Mouse (Mus musculus): ENCODE results near the gene Apba2. TPM values are rescaled to one million over a fixed set of nuclear protein-coding genes. Genes with fewer than 3 reads are reported as not detected.

The Apba2 gene
- total RNA-seq, 2 experiments from 2014 or later, result 0.27 to 0.39 TPM

DNA sequence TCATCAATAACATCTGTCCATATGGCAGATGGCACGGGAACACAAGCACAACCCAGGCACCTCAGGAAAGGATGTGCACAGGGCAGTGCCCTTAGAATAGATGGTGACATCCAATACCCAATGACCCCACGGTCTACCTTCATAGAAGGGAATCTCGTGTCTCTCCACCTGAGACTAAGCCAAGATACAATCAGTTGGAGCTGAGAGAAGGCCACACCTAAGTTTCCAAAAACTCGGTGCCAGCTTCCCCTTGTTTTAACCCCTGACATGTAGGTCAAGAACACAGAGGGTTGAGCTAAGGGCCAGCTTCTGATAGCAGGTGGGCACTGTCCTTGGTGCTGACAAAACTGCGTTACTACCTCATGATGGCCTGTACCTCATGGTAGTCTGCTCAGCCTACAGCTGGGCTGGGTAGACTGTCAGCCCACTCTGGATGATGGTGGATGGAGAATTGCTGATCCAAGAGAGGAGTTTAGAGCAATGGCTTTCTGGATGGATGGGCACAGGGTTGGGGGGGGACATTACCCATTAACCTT lies 202.6 kb downstream of the Apba2 start:
- intact Hi-C loops (cut with DNase I; ENCODE audit: low total_unique reads), result no loop called here
- DNase-seq, result no peak

- no peak for DNase-seq
- intact Hi-C loops (cut with DNase I; ENCODE audit: low total_unique reads), result no loop called here
Observed at GRCm38 (mm10) chr7:64708176-64708575, 206.7 kb downstream of the Apba2 start.

DNA sequence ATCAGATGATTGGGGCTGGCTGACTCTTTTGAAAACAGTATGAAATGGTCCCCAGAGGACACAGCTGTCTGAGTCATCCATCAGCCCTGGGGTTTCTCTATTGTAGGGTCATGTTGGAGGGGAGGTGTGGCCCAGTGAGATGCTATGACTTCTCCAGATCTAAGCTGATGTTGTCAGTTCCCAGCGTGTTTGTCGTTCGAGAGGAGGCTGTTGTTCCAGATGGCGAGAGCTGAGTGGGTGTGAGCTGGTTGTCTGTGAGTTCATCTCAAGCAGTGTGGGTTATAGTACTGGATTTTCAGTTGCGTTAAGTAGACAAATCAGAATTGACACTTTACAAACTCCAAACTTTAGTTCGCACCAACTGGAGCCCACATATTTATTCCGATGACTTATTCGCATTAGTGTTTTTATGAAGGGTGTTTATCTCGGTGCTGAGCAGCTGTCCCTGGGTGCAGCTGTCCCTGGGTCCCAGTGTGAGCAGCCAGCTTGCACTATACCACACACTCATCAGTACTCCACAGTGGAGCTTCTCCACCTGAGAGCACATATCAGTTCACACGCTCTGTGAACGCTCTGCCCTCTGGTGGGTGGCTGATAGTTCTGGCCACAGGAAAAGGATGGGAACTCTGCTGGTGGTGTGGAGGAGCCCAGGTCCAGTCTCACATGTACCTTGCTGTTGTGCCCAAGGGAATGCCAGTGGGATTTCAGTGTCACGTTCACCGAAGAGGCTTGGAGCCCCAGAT lies 208.2 kb downstream of the Apba2 start:
- intact Hi-C loops (cut with DNase I; ENCODE audit: low total_unique reads), result no loop called here
- DNase-seq, result no peak

GRCm38 (mm10) chr7:64716286-64716685 lies 214.8 kb downstream of the Apba2 start:
- intact Hi-C loops (cut with DNase I; ENCODE audit: low total_unique reads), result no loop called here
- no peak for DNase-seq

- DNase-seq, result no peak
- intact Hi-C loops (cut with DNase I; ENCODE audit: low total_unique reads), result no loop called here
Observed at GRCm38 (mm10) chr7:64723313-64723712, 221.8 kb downstream of the Apba2 start.

GRCm38 (mm10) chr7:64724409-64724808 lies 222.9 kb downstream of the Apba2 start:
- no peak for DNase-seq
- intact Hi-C loops (cut with DNase I; ENCODE audit: low total_unique reads), result no loop called here

DNA sequence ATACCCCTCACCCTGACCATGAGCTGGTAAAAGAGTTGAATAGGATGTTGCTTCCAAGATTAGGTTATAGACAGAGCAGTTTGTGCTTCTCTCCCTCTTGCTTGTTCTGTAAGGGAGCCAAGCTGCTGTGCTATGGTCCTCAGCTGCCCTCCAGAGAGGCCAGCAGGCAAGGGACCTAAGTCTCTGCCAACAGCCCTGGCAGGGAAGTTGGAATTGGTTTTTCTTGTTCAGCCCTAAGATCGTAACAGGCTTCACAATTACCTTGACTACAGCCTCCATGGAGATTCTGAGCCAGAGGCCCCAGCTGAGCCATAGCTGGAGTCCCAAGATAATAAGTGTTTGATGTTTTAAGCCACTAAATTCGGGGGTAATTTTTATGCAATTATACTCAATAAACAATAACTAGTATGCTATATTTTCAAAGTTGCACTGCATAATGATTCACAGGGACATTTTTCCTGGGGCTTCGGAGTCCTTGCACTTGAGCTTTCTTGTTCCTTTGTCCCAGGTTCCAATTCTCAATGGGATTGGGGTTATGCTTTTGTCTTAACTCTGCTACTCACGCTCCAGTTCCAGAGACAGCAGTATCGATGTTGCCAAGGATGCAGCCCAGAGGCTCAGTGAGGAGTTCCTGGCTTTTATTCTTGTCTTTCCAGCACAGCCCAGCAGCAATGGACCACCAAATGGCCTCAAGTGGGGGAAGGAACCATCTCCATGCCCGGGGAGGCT lies 224.6 kb downstream of the Apba2 start:
- intact Hi-C loops (cut with DNase I; ENCODE audit: low total_unique reads), result no loop called here
- DNase-seq, result no peak

GRCm38 (mm10) chr7:64728181-64728591 lies 226.7 kb downstream of the Apba2 start:
- intact Hi-C loops (cut with DNase I; ENCODE audit: low total_unique reads), result no loop called here
- no peak for DNase-seq

DNA sequence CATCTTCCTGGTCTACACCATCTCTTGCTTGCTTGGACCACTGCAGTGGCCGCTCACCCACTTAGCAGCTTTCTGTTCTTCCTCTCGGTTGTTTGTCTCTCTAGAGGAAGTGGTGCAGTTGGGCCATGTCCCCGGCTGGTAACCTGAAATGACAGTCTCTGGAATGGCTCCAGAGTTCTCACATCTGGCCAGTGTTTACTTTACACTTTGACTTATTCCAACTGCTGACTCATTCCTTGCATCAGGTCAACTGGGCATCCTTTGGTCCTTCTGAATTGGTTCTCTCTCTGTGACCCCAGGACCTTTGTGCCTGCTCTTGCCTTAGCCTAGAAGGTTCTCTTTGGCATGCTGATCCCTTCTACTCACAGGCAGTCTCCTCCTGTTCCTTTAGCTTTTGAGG lies 227.3 kb downstream of the Apba2 start:
- no peak for DNase-seq
- intact Hi-C loops (cut with DNase I; ENCODE audit: low total_unique reads), result no loop called here

- DNase-seq, result no peak
- intact Hi-C loops (cut with DNase I; ENCODE audit: low total_unique reads), result no loop called here
Observed at GRCm38 (mm10) chr7:64729785-64730184, 228.3 kb downstream of the Apba2 start.

DNA sequence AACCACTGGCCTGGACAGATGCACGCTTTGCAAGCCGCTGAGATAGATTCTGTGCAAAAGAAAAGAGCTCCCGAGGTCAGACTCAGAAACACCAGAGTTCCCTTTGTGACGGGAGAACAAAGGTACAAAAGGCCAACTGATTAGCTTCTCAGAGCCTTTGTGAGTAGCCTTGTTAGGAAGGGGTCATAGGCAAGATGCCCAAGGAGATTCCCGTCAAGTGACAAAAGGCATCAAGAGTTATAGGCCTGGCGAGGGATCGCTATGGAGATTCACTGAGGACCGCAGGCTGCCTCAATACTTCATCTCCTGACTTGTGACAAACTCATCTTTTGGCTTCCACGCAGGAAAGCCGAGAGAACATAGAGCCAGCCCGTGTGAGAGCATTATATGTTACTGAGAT lies 237.6 kb downstream of the Apba2 start:
- intact Hi-C loops (cut with DNase I; ENCODE audit: low total_unique reads), result no loop called here
- DNase-seq, result no peak

GRCm38 (mm10) chr7:64741333-64742307 lies 240.1 kb downstream of the Apba2 start:
- intact Hi-C loops (cut with DNase I; ENCODE audit: low total_unique reads), result loop anchor here (5.0 kb wide), 1 partner anchor 239 kb away; the partner anchor contains the start of gene Apba2
- DNase-seq, result peak; percentile 60

DNA sequence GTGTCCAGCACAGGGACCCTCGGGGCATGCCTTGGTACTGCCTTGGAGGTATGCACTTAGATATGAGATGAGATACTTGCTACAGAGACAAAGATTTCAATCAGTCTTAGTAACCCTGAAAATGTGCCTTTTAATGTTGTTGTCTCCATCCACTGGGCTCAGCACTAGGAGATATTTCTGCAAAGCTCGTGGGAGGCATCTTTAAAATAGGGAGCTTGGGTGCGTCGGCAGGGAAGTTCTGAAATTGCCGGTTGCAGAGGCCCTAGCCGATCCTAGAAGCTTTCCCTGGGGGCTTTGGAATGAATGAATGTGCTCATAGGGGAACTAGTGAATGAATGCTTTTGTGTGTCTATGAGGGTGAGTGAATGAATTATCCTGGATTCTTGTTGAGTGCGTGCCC lies 242.1 kb downstream of the Apba2 start:
- intact Hi-C loops (cut with DNase I; ENCODE audit: low total_unique reads), result loop anchor here (5.0 kb wide), 1 partner anchor 241 kb away; the partner anchor contains the start of gene Apba2
- no peak for DNase-seq

- DNase-seq, result peak; percentile 50
- intact Hi-C loops (cut with DNase I; ENCODE audit: low total_unique reads), result no loop called here
Observed at GRCm38 (mm10) chr7:64751465-64751864, 250.0 kb downstream of the Apba2 start.

DNA sequence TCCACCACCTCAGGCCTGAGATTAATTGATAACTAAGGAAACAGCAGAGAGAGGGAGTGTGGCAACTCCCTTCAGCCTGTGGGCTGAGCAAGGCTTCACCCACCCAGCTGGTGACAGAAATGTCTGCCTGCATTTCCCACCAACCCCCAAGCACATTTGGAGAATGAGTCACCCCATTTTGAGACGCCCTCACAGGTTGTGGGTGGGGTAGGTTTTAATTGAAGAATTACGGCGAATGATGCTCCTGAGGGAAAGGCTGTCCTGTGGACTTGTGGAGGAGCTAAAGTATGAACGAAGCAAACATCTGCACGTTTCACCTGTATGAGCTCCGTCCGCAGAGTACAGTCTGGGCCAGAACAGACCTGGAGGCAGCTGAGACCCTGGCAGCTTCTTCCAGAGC lies 250.6 kb downstream of the Apba2 start:
- DNase-seq, result no peak
- intact Hi-C loops (cut with DNase I; ENCODE audit: low total_unique reads), result no loop called here

GRCm38 (mm10) chr7:64753678-64754077 lies 252.2 kb downstream of the Apba2 start:
- no peak for DNase-seq
- intact Hi-C loops (cut with DNase I; ENCODE audit: low total_unique reads), result no loop called here

- no peak for DNase-seq
- intact Hi-C loops (cut with DNase I; ENCODE audit: low total_unique reads), result no loop called here
Observed at GRCm38 (mm10) chr7:64754161-64754560, 252.7 kb downstream of the Apba2 start.

GRCm38 (mm10) chr7:64755141-64755540 lies 253.6 kb downstream of the Apba2 start:
- DNase-seq, result no peak
- intact Hi-C loops (cut with DNase I; ENCODE audit: low total_unique reads), result no loop called here

GRCm38 (mm10) chr7:64765595-64765994 lies 264.1 kb downstream of the Apba2 start:
- intact Hi-C loops (cut with DNase I; ENCODE audit: low total_unique reads), result no loop called here
- no peak for DNase-seq

DNA sequence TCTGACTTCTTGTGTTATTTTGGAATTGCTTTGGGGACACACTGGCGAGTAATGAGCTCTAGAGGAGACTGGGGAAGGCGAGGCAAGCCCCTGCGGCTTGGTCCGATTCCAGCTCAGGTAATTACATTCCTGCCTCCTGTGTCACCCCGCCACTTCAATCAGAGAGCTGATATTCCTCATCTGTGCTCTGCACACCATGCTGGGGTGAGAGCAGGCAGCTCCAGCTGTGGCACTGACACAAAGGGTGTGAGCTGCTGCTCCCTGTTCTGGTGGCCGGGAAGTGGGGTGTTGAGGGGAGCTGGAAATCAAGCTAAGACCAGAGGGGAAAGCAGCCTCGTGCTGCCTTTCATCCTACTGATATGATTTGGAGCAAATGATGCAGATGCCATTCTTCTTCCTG lies 268.3 kb downstream of the Apba2 start:
- DNase-seq, result no peak

More for the DNA sequence above, 268.3 kb downstream of the Apba2 start:
- intact Hi-C loops (cut with DNase I; ENCODE audit: low total_unique reads), result no loop called here

Measured in gastrocnemius, postnatal 14 days (tissue).